Mouse (Mus musculus) MEL (cell line): ENCODE results near the gene Serpina3b.

Experiments used
- CTCF ChIP-seq, 3 experiments: IDR thresholded peaks in 2 of 3; conservative IDR thresholded peaks in 1 of 3; 2 replicates each; pipeline ENCODE4 v1.5.1; 2011 to 2012; ENCODE audit warnings: low read length in 3 of 3, low read depth in 2 of 3, mild to moderate bottlenecking in 2 of 3, improper control_type of control experiment in 1 of 3, inconsistent platforms in 1 of 3, mixed read lengths in 1 of 3, moderate library complexity in 1 of 3; ENCODE audit not compliant: control insufficient read depth in 1 of 3, insufficient read depth in 1 of 3, poor library complexity in 1 of 3, severe bottlenecking in 1 of 3
- GATA1 ChIP-seq: IDR thresholded peaks from 2 replicates; pipeline ENCODE4 v1.6.1; 2011; ENCODE audit warnings: low read depth, low read length, improper control_type of control experiment
- MXI1 ChIP-seq: IDR thresholded peaks from 2 replicates; pipeline ENCODE4 v1.6.1; 2011; ENCODE audit warnings: mild to moderate bottlenecking, low read depth, low read length, improper control_type of control experiment
- POLR2AphosphoS2 ChIP-seq: IDR thresholded peaks from 2 replicates; pipeline ENCODE4 v1.6.1; 2011; ENCODE audit warnings: low read length, improper control_type of control experiment
- RAD21 ChIP-seq: IDR thresholded peaks from 2 replicates; pipeline ENCODE4 v1.6.1; 2011; ENCODE audit warnings: mild to moderate bottlenecking, low read depth, low read length, improper control_type of control experiment
- TBP ChIP-seq: IDR thresholded peaks from 2 replicates; pipeline ENCODE4 v1.8.0; 2011; ENCODE audit warnings: low read depth, low read length, improper control_type of control experiment
- TCF12 ChIP-seq: IDR thresholded peaks from 2 replicates; pipeline ENCODE4 v1.6.1; 2014; ENCODE audit warnings: low read depth, mild to moderate bottlenecking, inconsistent platforms, low read length, improper control_type of control experiment, moderate library complexity

GRCm38 (mm10) chr12:104091303-104091702 lies 36.5 kb upstream of the Serpina3b start:
- TF ChIP-seq RAD21, result no peak
- TF ChIP-seq GATA1, result no peak
- no peak for TF ChIP-seq CTCF (IDR thresholded peaks at IDR 0.05 in 2 of 3, conservative IDR thresholded peaks at IDR 0.05 in 1 of 3; ENCODE audit: control insufficient read depth in 1 of 3, insufficient read depth in 1 of 3, low read depth in 2 of 3, low read length in 3 of 3, poor library complexity in 1 of 3, severe bottlenecking in 1 of 3)
- no peak for TF ChIP-seq POLR2AphosphoS2
- TF ChIP-seq MXI1, result no peak
- TF ChIP-seq TCF12, result no peak
- no peak for TF ChIP-seq TBP
